Mouse (Mus musculus) heart, embryonic 13.5 days (tissue): ENCODE results near the gene Sh3glb1. TPM values are rescaled to one million over a fixed set of nuclear protein-coding genes. Genes with fewer than 3 reads are reported as not detected.
"Not testable (repeated sequence)": the region's sequence is repeated elsewhere in the genome, so short reads cannot be mapped to it uniquely, and the experiment has no call there.

Source experiments
- ATAC-seq: fragments of 200-750 bp; cut with Nextera tagmentation; 2 replicates; pipeline ENCODE4 v1.8.0; 2017; ENCODE audit warnings: moderate TSS enrichment; ENCODE audit not compliant: insufficient number of reproducible peaks, low FRiP score, low TSS enrichment; ENCODE audit errors: extremely low read depth
- H3K27ac ChIP-seq: fragments of 300-500 bp; sonication (generic); replicated peaks from 2 replicates; pipeline ENCODE4 v1.5.1; 2015; ENCODE audit warnings: moderate library complexity, mild to moderate bottlenecking, inconsistent platforms
- H3K27me3 ChIP-seq: fragments of 300-500 bp; sonication (generic); replicated peaks from 2 replicates; pipeline ENCODE4 v1.6.1; 2015; ENCODE audit warnings: mild to moderate bottlenecking, inconsistent platforms
- H3K36me3 ChIP-seq: fragments of 300-500 bp; sonication (generic); 2 replicates; pipeline ENCODE4 v1.6.1; 2015; ENCODE audit warnings: mild to moderate bottlenecking, inconsistent platforms
- H3K4me1 ChIP-seq: fragments of 300-500 bp; sonication (generic); 2 replicates; pipeline ENCODE4 v1.6.1; 2015; ENCODE audit warnings: inconsistent platforms
- H3K4me2 ChIP-seq: fragments of 300-500 bp; sonication (generic); 2 replicates; pipeline ENCODE4 v1.6.1; 2015; ENCODE audit warnings: inconsistent platforms, mild to moderate bottlenecking, moderate library complexity
- H3K4me3 ChIP-seq: fragments of 300-500 bp; sonication (generic); 2 replicates; pipeline ENCODE4 v1.5.1; 2015; ENCODE audit warnings: moderate library complexity, mild to moderate bottlenecking, inconsistent platforms
- H3K9ac ChIP-seq: fragments of 300-500 bp; sonication (generic); 2 replicates; pipeline ENCODE4 v1.6.1; 2015; ENCODE audit warnings: inconsistent platforms, mild to moderate bottlenecking, moderate library complexity
- H3K9me3 ChIP-seq: fragments of 300-500 bp; sonication (generic); 2 replicates; pipeline ENCODE4 v1.6.1; 2016; ENCODE audit warnings: inconsistent platforms
- WGBS: fragments of 180-500 bp; shearing (Covaris S2); methylation state at CpG from one replicate; pipeline ENCODE4 v1.1.7; 2015; ENCODE audit warnings: mixed read lengths; 5-methylcytosine and 5-hydroxymethylcytosine counted together
- polyA plus RNA-seq: library from polyadenylated mRNA; unstranded; fragments of >200 nt; fragmentation: Nextera tagmentation; extraction: Ambion mirVana; gene quantifications from 2 replicates; pipeline ENCODE4 v1.2.1, GENCODE M21; 2015

The Sh3glb1 gene
- polyA plus RNA-seq, 1 experiment from 2014 or later, result 124 TPM

- no peak overlapping the region for H3K9ac ChIP-seq
- H3K9me3 ChIP-seq, result no peaks in the 10 kb centered on the region
- H3K36me3 ChIP-seq, result peaks cover 28% of the 10 kb centered on the region
- ATAC-seq, result no peak
- no peak overlapping the region for H3K4me2 ChIP-seq
- 21% methylated on average over 9 of the region's 9 CpGs for WGBS
- no peaks in the 10 kb centered on the region for H3K4me1 ChIP-seq
- H3K4me3 ChIP-seq, result no peak overlapping the region
- H3K27me3 ChIP-seq, result no peaks in the 10 kb centered on the region
- no peak overlapping the region for H3K27ac ChIP-seq
These were observed 16.7 kb upstream of the Sh3glb1 start for GRCm38 (mm10) chr3:144736831-144737230.

DNA sequence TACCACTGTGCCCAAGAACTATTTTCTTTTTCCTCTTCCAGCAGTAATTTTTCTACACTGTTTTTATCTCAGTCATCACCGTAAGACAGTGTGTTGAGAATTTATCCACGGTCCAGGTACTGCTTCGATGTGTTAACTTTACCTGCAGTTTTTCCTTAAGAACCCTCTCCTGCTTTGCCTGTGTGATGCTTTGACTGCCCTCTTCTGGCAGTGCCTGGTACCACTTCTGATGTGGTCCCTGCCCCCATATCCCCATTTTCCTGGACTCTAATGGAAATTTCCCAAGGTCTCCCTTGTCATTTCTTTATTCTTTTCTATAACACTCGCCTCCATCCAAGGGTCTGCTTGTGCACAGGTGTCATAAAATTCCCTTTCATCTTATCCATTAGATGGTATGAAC lies 3.3 kb upstream of the Sh3glb1 start:
- peaks cover 18% of the 10 kb centered on the region for H3K4me1 ChIP-seq
- no peaks in the 10 kb centered on the region for H3K27me3 ChIP-seq
- no peak overlapping the region for H3K9ac ChIP-seq
- no peak for ATAC-seq
- H3K4me2 ChIP-seq, result no peak overlapping the region
- no peak overlapping the region for H3K27ac ChIP-seq
- 42% methylated on average over 4 of the region's 4 CpGs for WGBS
- no peaks in the 10 kb centered on the region for H3K9me3 ChIP-seq
- H3K36me3 ChIP-seq, result no peaks in the 10 kb centered on the region
- H3K4me3 ChIP-seq, result no peak overlapping the region

DNA sequence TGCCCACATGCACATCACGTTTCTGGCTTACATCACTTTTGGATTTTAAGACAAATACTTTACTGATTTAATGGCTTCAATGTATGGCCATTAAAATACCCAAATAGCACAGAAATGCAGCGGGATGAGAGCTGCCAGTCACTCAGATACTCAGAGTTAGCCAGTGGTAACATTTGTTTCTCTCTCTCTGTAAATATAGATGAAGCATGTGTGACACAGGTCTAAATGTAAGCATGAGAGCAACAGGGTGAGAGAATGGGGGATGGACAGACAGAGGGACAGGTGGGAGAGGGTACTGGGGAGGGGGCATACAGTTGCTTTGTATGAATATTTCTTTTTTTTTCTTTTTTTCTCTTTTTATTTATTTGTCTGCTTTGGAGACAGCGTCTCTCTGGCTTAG lies 2.4 kb upstream of the Sh3glb1 start:
- H3K4me1 ChIP-seq, result peaks cover 26% of the 10 kb centered on the region
- H3K9me3 ChIP-seq, H3K27me3 ChIP-seq, H3K4me2 ChIP-seq, H3K9ac ChIP-seq, H3K4me3 ChIP-seq, H3K27ac ChIP-seq, ATAC-seq, H3K36me3 ChIP-seq: not testable (repeated sequence)
- WGBS, result 83% methylated on average over 3 of the region's 3 CpGs

GRCm38 (mm10) chr3:144721860-144722256 lies 1.7 kb upstream of the Sh3glb1 start:
- H3K4me3 ChIP-seq, result no peak overlapping the region
- H3K9me3 ChIP-seq, result no peaks in the 10 kb centered on the region
- H3K36me3 ChIP-seq, result no peaks in the 10 kb centered on the region
- WGBS, result 61% methylated on average over 9 of the region's 9 CpGs
- no peak overlapping the region for H3K9ac ChIP-seq
- no peaks in the 10 kb centered on the region for H3K27me3 ChIP-seq
- H3K27ac ChIP-seq, result peak overlapping the region; percentile 100
- ATAC-seq, result no peak
- peak overlapping the region; percentile 70 for H3K4me2 ChIP-seq
- peaks cover 31% of the 10 kb centered on the region for H3K4me1 ChIP-seq

GRCm38 (mm10) chr3:144721077-144721859 lies 1.1 kb upstream of the Sh3glb1 start:
- Histone ChIP-seq H3K4me1 (peaks cover 37% of the 10 kb centered on the region), H3K9me3 (no peaks in the 10 kb centered on the region), H3K27ac (peak overlapping the region; percentile 100), H3K9ac (peak overlapping the region; percentile 78), H3K36me3 (no peaks in the 10 kb centered on the region), H3K4me2 (peak overlapping the region; percentile 70), H3K4me3 (peak overlapping the region; percentile 84), H3K27me3 (no peaks in the 10 kb centered on the region)
- no peak for ATAC-seq
- 75% methylated on average over 10 of the region's 10 CpGs for WGBS

- Histone ChIP-seq H3K9me3 (no peaks in the 10 kb centered on the region), H3K27ac (peak overlapping the region; percentile 100), H3K36me3 (no peaks in the 10 kb centered on the region), H3K4me1 (peaks cover 54% of the 10 kb centered on the region), H3K27me3 (no peaks in the 10 kb centered on the region), H3K4me2 (peak overlapping the region; percentile 79), H3K9ac (peak overlapping the region; percentile 98), H3K4me3 (peak overlapping the region; percentile 84)
- WGBS, result under 1% methylated on average over 32 of the region's 56 CpGs
- peak; percentile 59 for ATAC-seq
These were observed 841 bp downstream of the Sh3glb1 start for GRCm38 (mm10) chr3:144719088-144719900.

DNA sequence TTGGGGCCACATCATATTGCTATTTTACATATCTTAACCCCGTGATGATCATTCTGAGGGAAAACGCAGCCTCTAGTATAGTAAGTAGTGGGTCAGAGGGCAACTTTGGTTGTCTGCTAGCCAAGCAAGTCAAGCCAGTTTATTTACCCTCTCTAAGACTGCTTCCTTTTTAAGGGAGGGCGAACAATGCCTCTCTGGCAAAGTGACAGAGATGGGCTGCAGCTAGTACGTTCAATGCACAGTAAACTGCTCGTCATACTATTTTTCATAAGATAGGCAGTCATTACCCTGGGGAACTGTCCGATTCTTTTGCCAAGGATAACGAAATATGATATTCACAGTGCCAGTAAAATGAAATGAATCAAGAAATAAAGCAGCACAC lies 1.4 kb downstream of the Sh3glb1 start:
- Histone ChIP-seq H3K9me3 (no peaks in the 10 kb centered on the region), H3K27me3 (no peaks in the 10 kb centered on the region), H3K36me3 (0 out of 2 replicates have a peak, but pooled peaks cover 1% of the 10 kb centered on the region), H3K9ac (peak overlapping the region; percentile 98), H3K27ac (peak overlapping the region; percentile 100), H3K4me1 (peaks cover 60% of the 10 kb centered on the region), H3K4me3 (peak overlapping the region; percentile 84), H3K4me2 (peak overlapping the region; percentile 79)
- 15% methylated on average over 7 of the region's 7 CpGs for WGBS
- no peak for ATAC-seq

DNA sequence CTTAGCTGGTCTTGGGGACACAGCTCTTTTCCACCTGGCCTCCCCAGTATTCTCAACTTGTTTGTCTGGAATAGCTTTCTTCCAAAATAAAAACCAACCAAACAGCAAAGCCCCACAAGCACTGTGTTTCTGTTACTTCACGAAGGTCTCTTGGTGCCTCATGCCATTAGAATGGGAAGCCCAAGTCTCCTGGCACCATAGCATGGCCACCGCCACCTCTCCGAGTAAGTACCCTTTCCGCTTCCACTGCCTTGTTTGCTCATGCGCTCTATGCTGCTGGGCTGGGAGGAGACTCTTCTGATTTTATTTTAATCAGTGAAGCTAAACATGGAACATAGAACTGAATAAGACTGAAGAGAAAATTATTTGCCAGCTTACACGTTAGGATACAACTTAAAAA lies 2.3 kb downstream of the Sh3glb1 start:
- H3K4me3 ChIP-seq, result peak overlapping the region; percentile 84
- WGBS, result 74% methylated on average over 6 of the region's 6 CpGs
- peak overlapping the region; percentile 79 for H3K4me2 ChIP-seq
- peaks cover 67% of the 10 kb centered on the region for H3K4me1 ChIP-seq
- ATAC-seq, result no peak
- no peaks in the 10 kb centered on the region for H3K9me3 ChIP-seq
- H3K27me3 ChIP-seq, result no peaks in the 10 kb centered on the region
- H3K36me3 ChIP-seq, result 0 out of 2 replicates have a peak, but pooled peaks cover 8% of the 10 kb centered on the region
- H3K27ac ChIP-seq, result no peak overlapping the region
- peak overlapping the region; percentile 44 for H3K9ac ChIP-seq

DNA sequence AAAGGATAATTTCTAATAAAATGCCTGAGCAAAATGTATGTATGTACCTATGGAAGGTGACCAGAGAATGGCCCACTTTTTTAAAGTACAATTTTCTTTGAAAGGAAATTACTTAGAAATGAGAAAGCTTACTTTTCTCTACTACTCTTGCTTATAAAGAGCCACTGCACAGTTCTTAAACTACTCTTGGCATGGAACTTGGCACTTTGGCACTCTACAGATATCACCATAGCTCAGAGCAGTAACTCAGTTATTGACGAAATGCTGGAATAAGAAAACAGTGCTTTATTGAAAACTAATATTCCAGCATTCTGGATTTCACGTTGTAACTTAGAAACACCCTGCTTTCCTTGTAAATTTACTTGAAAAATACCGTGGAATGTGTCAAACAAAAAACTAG lies 3.0 kb downstream of the Sh3glb1 start:
- peaks cover 67% of the 10 kb centered on the region for H3K4me1 ChIP-seq
- H3K27ac ChIP-seq, result no peak overlapping the region
- no peak for ATAC-seq
- H3K9me3 ChIP-seq, result no peaks in the 10 kb centered on the region
- no peaks in the 10 kb centered on the region for H3K27me3 ChIP-seq
- H3K36me3 ChIP-seq, result peaks cover 15% of the 10 kb centered on the region
- H3K9ac ChIP-seq, result no peak overlapping the region
- H3K4me2 ChIP-seq, result peak overlapping the region; percentile 79
- peak overlapping the region; percentile 84; the same call in 1 of the 2 replicates for H3K4me3 ChIP-seq
- WGBS, result 83% methylated on average over 3 of the region's 3 CpGs

DNA sequence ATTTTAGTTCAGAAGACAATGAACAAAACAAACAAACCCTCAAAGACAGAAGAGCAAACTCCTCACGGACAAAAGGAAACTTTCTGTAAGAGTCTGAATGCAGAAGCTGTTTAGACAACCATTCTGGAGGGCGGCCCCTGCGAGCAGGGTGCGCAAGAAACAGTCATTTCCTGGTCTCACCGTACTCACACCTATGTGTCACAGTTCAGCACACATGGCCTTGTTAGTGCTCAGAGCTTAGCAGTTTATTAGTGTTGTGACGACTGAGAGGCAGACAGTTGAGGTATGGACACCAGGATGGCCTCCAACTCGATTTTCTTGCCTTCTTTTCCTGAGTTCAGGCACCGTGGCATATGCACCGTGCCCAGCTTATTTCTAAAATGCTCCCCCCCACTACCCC lies 4.2 kb downstream of the Sh3glb1 start:
- Histone ChIP-seq H3K4me2 (peak overlapping the region; percentile 27), H3K27me3 (no peaks in the 10 kb centered on the region), H3K36me3 (peaks cover 27% of the 10 kb centered on the region), H3K4me1 (peaks cover 57% of the 10 kb centered on the region), H3K9ac (peak overlapping the region; percentile 58), H3K9me3 (no peaks in the 10 kb centered on the region), H3K27ac (0 out of 2 replicates have a peak overlapping the region, but pooled peaks have one; percentile 20), H3K4me3 (peak overlapping the region; percentile 4; the same call in 1 of the 2 replicates)
- 64% methylated on average over 9 of the region's 9 CpGs for WGBS
- ATAC-seq, result no peak

- Histone ChIP-seq H3K9ac (peak overlapping the region; percentile 59; the same call in 1 of the 2 replicates), H3K27me3 (no peaks in the 10 kb centered on the region), H3K4me3 (peak overlapping the region; percentile 4; the same call in 1 of the 2 replicates), H3K36me3 (peaks cover 34% of the 10 kb centered on the region), H3K9me3 (no peaks in the 10 kb centered on the region), H3K27ac (peak overlapping the region; percentile 81), H3K4me2 (peak overlapping the region; percentile 44), H3K4me1 (peaks cover 52% of the 10 kb centered on the region)
- WGBS, result 78% methylated on average over 7 of the region's 7 CpGs
- no peak for ATAC-seq
These were observed 5.1 kb downstream of the Sh3glb1 start for GRCm38 (mm10) chr3:144715033-144715432.
